Mouse (Mus musculus): ENCODE data around the gene Cd46. TPM values are rescaled to one million over a fixed set of nuclear protein-coding genes. Genes with fewer than 3 reads are reported as not detected.

Cd46 gene
- polyA plus RNA-seq, 1 experiment: 2.2 TPM

- Histone ChIP-seq H3K27ac (ENCODE audit: insufficient read depth, low read length) (no peak overlapping the region), H3K4me3 (ENCODE audit: insufficient read depth, low read length) (no peak overlapping the region)
- TF ChIP-seq POLR2A (IDR thresholded peaks at IDR 0.05; ENCODE audit: low read depth, low read length): no peak
- TF ChIP-seq CTCF (IDR thresholded peaks at IDR 0.05; ENCODE audit: borderline replicate concordance, insufficient read depth, low read length): no peak
These were observed 85.8 kb downstream of the Cd46 start for GRCm38 (mm10) chr1:195006267-195006666.

DNA sequence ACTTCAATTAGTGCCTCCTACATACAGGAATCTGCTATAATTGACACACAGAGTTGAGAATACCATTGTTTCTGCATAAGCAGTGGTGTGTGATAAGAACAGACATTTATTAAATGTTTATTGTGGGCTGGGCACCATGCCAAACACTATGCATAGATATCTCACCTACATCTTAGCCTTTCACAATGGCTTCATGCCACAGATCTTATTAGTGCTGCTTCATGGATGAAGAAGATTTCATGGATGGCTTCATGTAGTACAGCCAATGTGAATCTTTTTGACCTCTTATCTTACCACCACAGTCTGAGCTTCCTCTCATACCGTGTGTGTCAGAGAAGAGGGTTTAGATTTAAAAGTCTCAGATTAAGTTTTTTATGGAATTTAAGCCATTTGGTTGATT is 87.9 kb downstream of the Cd46 start:
- no peak overlapping the region for H3K4me3 ChIP-seq (ENCODE audit: insufficient read depth, low read length)
- no peak overlapping the region for H3K27ac ChIP-seq (ENCODE audit: insufficient read depth, low read length)
- no peaks in the 10 kb centered on the region for H3K4me1 ChIP-seq (ENCODE audit: control insufficient read depth, insufficient read depth, low read length)
- no peak for TF ChIP-seq POLR2A (IDR thresholded peaks at IDR 0.05; ENCODE audit: low read depth, low read length)
- no peak for TF ChIP-seq CTCF (IDR thresholded peaks at IDR 0.05; ENCODE audit: borderline replicate concordance, insufficient read depth, low read length)

More at GRCm38 (mm10) chr1:195006267-195006666, 85.8 kb downstream of the Cd46 start:
- no peaks in the 10 kb centered on the region for H3K4me1 ChIP-seq (ENCODE audit: control insufficient read depth, insufficient read depth, low read length)

- H3K4me3 ChIP-seq (ENCODE audit: insufficient read depth, low read length): no peak overlapping the region
- no peaks in the 10 kb centered on the region for H3K4me1 ChIP-seq (ENCODE audit: control insufficient read depth, insufficient read depth, low read length)
- TF ChIP-seq CTCF (IDR thresholded peaks at IDR 0.05; ENCODE audit: borderline replicate concordance, insufficient read depth, low read length) (no peak), POLR2A (IDR thresholded peaks at IDR 0.05; ENCODE audit: low read depth, low read length) (no peak)
- H3K27ac ChIP-seq (ENCODE audit: insufficient read depth, low read length): no peak overlapping the region
These were observed 88.7 kb downstream of the Cd46 start for GRCm38 (mm10) chr1:195003328-195003727.

- Histone ChIP-seq H3K27ac (ENCODE audit: insufficient read depth, low read length) (no peak overlapping the region), H3K4me3 (ENCODE audit: insufficient read depth, low read length) (no peak overlapping the region), H3K4me1 (ENCODE audit: control insufficient read depth, insufficient read depth, low read length) (no peaks in the 10 kb centered on the region)
- no peak for TF ChIP-seq POLR2A (IDR thresholded peaks at IDR 0.05; ENCODE audit: low read depth, low read length)
These were observed 93.7 kb downstream of the Cd46 start for GRCm38 (mm10) chr1:194998396-194998795.

DNA sequence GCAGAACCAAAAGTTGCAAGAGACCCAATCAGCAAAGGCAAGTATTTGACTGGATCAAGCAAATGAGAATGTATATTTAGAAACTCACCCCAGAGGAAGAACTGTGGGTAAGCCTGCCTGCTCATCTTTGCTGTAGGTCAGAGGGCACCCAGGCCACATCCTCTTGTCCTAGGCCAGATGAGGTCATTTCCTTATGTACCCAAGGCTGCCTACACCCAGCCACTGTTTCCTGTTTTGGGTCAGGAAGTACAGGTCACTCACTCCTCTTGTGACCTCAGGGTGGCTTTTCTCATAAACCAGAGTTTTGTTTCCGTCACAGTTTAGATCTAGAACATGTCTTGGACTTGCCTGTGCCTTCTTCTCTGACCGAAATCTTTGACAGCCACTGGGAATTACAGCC is 96.9 kb downstream of the Cd46 start:
- no peak overlapping the region for H3K27ac ChIP-seq (ENCODE audit: insufficient read depth, low read length)
- TF ChIP-seq POLR2A (IDR thresholded peaks at IDR 0.05; ENCODE audit: low read depth, low read length): no peak
- TF ChIP-seq CTCF (IDR thresholded peaks at IDR 0.05; ENCODE audit: borderline replicate concordance, insufficient read depth, low read length): no peak
- no peak overlapping the region for H3K4me3 ChIP-seq (ENCODE audit: insufficient read depth, low read length)
- no peaks in the 10 kb centered on the region for H3K4me1 ChIP-seq (ENCODE audit: control insufficient read depth, insufficient read depth, low read length)

DNA sequence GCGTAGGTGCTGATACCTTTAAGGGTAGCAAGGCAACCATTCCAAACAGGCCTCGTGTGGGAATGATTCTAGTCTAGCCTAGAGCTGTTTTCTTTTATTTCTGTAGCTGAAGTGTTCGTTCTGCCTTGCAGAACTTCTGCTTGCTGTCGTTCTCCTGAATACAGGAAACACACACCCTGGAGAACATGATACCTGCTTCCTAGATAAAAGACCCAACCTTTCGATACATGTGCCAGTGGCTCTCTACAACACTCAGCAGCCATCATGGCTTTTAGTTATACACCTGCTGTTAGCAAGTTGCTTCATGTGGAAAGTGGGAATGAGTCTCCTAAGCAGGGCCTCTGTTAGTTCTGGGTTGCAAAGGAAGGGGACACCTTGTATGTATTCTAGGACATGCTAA is 97.8 kb downstream of the Cd46 start:
- Histone ChIP-seq H3K4me1 (ENCODE audit: control insufficient read depth, insufficient read depth, low read length) (no peaks in the 10 kb centered on the region), H3K4me3 (ENCODE audit: insufficient read depth, low read length) (no peak overlapping the region), H3K27ac (ENCODE audit: insufficient read depth, low read length) (no peak overlapping the region)
- TF ChIP-seq CTCF (IDR thresholded peaks at IDR 0.05; ENCODE audit: borderline replicate concordance, insufficient read depth, low read length) (no peak), POLR2A (IDR thresholded peaks at IDR 0.05; ENCODE audit: low read depth, low read length) (no peak)

GRCm38 (mm10) chr1:194993409-194993988 is 98.5 kb downstream of the Cd46 start:
- H3K4me1 ChIP-seq (ENCODE audit: control insufficient read depth, insufficient read depth, low read length): no peaks in the 10 kb centered on the region
- no peak overlapping the region for H3K4me3 ChIP-seq (ENCODE audit: insufficient read depth, low read length)
- no peak for TF ChIP-seq POLR2A (IDR thresholded peaks at IDR 0.05; ENCODE audit: low read depth, low read length)
- no peak for TF ChIP-seq CTCF (IDR thresholded peaks at IDR 0.05; ENCODE audit: borderline replicate concordance, insufficient read depth, low read length)
- H3K27ac ChIP-seq (ENCODE audit: insufficient read depth, low read length): no peak overlapping the region

DNA sequence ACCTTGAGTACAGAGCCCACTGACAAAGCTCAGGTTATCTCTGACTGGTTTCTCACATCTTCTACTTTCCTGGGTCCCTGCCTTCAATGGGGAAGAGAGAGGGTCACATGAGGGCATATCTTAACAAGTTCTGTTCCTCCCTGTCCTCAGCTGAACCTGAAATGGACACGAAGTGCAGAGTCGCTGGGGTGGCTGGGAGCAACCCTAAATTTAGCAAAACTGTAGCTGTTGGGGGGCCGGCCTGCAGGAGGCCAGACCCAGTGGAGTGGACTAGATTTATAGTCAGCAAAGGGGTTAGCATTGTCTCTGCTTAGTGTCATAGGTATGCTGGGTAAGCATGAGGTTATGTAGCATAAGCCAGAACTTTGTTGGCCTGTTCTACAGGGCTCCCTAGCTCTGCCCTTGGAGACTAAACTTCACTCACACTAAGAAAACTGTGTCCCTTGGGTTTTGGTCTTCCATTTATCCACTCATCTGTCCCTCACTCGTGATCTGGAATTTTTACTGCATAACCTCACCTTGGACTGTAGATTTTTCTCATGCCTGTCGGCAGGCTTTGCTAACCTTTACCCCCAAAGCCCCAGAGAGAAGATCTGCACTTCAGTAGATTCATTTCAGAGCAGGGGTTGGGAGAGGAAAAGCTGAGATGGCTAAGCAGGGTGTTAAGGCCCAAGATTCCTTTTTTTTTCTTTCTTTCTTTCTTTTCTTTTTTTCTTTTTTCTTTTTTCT is 99.3 kb downstream of the Cd46 start:
- Histone ChIP-seq H3K4me1 (ENCODE audit: control insufficient read depth, insufficient read depth, low read length) (no peaks in the 10 kb centered on the region), H3K27ac (ENCODE audit: insufficient read depth, low read length) (no peak overlapping the region), H3K4me3 (ENCODE audit: insufficient read depth, low read length) (no peak overlapping the region)
- no peak for TF ChIP-seq POLR2A (IDR thresholded peaks at IDR 0.05; ENCODE audit: low read depth, low read length)
- TF ChIP-seq CTCF (IDR thresholded peaks at IDR 0.05; ENCODE audit: borderline replicate concordance, insufficient read depth, low read length): no peak

DNA sequence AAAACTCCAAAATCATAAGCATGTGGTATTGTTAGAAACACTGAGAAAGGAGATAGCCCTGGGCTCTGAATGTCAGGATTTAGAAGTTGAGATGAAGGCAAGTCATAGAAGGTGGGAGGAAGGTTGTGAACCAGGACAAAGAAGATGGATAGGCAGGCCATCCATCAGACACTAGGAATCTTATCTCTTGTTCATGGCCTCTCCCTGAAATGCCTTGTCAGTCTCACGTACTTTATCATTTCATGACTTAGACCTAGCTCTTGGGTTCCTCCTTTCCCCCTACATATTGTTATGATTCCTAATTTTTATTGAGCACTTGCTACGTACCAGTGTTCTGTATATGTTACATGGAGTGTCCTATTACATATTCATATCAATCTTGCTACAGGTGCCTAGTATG is 100.4 kb downstream of the Cd46 start:
- Histone ChIP-seq H3K4me3 (ENCODE audit: insufficient read depth, low read length) (no peak overlapping the region), H3K4me1 (ENCODE audit: control insufficient read depth, insufficient read depth, low read length) (no peaks in the 10 kb centered on the region), H3K27ac (ENCODE audit: insufficient read depth, low read length) (no peak overlapping the region)
- TF ChIP-seq CTCF (IDR thresholded peaks at IDR 0.05; ENCODE audit: borderline replicate concordance, insufficient read depth, low read length): no peak
- no peak for TF ChIP-seq POLR2A (IDR thresholded peaks at IDR 0.05; ENCODE audit: low read depth, low read length)

- no peak overlapping the region for H3K27ac ChIP-seq (ENCODE audit: insufficient read depth, low read length)
These were observed 101.1 kb downstream of the Cd46 start for GRCm38 (mm10) chr1:194990976-194991375.

More at GRCm38 (mm10) chr1:194990976-194991375, 101.1 kb downstream of the Cd46 start:
- Histone ChIP-seq H3K4me3 (ENCODE audit: insufficient read depth, low read length) (no peak overlapping the region), H3K4me1 (ENCODE audit: control insufficient read depth, insufficient read depth, low read length) (no peaks in the 10 kb centered on the region)
- no peak for TF ChIP-seq CTCF (IDR thresholded peaks at IDR 0.05; ENCODE audit: borderline replicate concordance, insufficient read depth, low read length)
- TF ChIP-seq POLR2A (IDR thresholded peaks at IDR 0.05; ENCODE audit: low read depth, low read length): no peak

All from embryonic fibroblast, embryonic 13.5 days (primary cell).